Mouse (Mus musculus) embryonic stem cell, embryonic (primary cell): ENCODE results near the gene Timm29.

Experiments
- CTCF ChIA-PET, 4 experiments: fragments of 300-600 bp in 2 of 4; fragments of 350-600 bp in 2 of 4; sonication (Branson Sonifier 250); formaldehyde crosslinking; loops; one replicate each; lab custom pipeline; 2022; ENCODE audit warnings: inconsistent platforms in 2 of 4; lab: Charles Lee
- POLR2A ChIA-PET, 4 experiments: fragments of 300-600 bp in 2 of 4; fragments of 350-600 bp in 2 of 4; sonication (Branson Sonifier 250); formaldehyde crosslinking; loops; one replicate each; lab custom pipeline; 2022; ENCODE audit warnings: antibody characterized with exemption in 4 of 4, inconsistent platforms in 1 of 4; lab: Charles Lee

The Timm29 gene

GRCm38 (mm10) chr9:21593122-21593721 is 700 bp downstream of the Timm29 start:
- ChIA-PET POLR2A (interaction anchor here in 3 of 4 experiments (0.6 to 4.4 kb wide), 28 partner anchors 8 to 205 kb away, joined by 3 to 33 read pairs (median 4); partner anchors contain the start of genes Carm1 (in 2 of the 3), Ldlr (in 2 of the 3), Kank2 (in 1 of the 3) and Qtrt1 (in 1 of the 3)), CTCF (interaction anchor here in 2 of 4 experiments (1.0 to 3.5 kb wide), 4 partner anchors 9 to 236 kb away, joined by 3 to 17 read pairs (median 4); no protein-coding TSS in a partner anchor)

GRCm38 (mm10) chr9:21594350-21594749 is 1.8 kb downstream of the Timm29 start:
- ChIA-PET POLR2A (interaction anchor here in 3 of 4 experiments (0.6 to 4.4 kb wide), 7 partner anchors 7 to 48 kb away, joined by 3 to 33 read pairs (median 4); partner anchors contain the start of gene Carm1 (in 1 of the 3)), CTCF (interaction anchor here in 1 of 4 experiments (3.5 kb wide), 1 partner anchor 8 kb away, joined by 17 read pairs; no protein-coding TSS in a partner anchor)

DNA sequence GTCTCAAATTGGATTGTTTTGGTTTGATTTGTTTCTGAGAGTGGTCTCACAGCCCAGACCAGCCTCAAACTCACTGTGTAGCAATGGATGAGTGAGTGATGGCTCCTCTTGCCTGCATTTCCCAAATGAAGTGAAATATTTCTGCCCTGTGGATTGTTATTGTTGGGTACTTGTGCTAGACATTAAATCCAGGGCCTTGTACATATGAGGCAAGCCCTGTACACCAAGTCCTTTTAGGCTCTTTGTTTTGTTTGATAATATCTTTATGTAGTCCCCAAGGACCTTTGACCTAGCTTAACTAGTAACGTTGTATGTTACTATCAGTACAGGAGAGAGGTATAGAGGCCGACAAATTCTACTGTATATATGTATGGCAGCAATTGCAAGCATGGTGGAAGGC is 2.3 kb downstream of the Timm29 start:
- CTCF ChIA-PET, result interaction anchor here in 1 of 4 experiments (3.5 kb wide), 1 partner anchor 8 kb away, joined by 17 read pairs; no protein-coding TSS in a partner anchor
- POLR2A ChIA-PET, result interaction anchor here in 2 of 4 experiments (0.6 to 1.8 kb wide), 4 partner anchors 9 to 22 kb away, joined by 3 to 4 read pairs (median 3); no protein-coding TSS in a partner anchor

DNA sequence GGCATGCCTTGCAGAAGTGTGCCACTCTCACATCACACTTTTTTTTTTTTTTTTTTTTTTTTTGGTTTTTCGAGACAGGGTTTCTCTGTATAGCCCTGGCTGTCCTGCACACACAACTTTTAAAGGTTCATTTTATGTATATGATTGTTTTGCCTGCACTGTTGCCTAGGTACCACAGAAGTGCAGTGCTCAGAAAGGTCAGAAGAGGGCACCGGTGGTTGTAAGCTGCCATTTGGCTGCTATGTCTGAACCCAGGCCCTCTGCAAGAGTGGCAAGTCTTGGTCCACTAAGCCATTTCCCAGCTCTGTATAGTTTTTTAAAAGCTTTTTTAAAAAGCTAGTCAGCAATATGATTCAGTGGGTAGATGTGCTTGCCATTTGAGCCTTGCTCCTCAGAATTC is 5.7 kb downstream of the Timm29 start:
- ChIA-PET POLR2A (interaction anchor here in 2 of 4 experiments (0.6 to 2.3 kb wide), 18 partner anchors 8 to 363 kb away, joined by 3 to 9 read pairs (median 3); partner anchors contain the start of genes Ldlr (in 1 of the 2) and Spc24 (in 1 of the 2)), CTCF (interaction anchor here in 3 of 4 experiments (0.7 to 2.7 kb wide), 13 partner anchors 18 to 457 kb away, joined by 3 to 12 read pairs (median 4); partner anchors contain the start of genes Carm1 (in 1 of the 3) and Rab3d (in 1 of the 3))

DNA sequence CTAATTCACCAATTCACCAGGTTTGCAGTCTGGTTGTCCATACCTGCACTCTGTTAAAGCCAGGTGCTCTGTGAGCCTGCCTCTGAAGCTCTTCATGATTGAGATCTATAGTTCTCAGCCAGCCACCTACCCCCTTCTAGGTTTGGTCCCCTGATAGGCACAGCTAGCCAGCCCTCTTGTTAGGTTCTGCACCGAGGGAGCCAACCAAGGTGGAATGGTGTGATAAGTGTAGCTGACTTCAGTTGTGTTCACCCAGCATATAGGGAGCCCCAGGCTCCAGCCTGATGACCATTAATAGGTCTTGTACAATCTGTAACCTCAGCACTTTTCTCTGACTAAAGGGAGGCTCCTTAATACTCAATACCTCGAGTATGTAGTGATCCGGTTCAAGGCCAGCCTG is 7.7 kb downstream of the Timm29 start:
- CTCF ChIA-PET, result interaction anchor here in 3 of 4 experiments (0.6 to 2.7 kb wide), 5 partner anchors 10 to 380 kb away, joined by 3 to 12 read pairs (median 3); partner anchors contain the start of gene Carm1 (in 1 of the 3)
- POLR2A ChIA-PET, result interaction anchor here (0.6 to 8.7 kb wide), 11 partner anchors 8 to 281 kb away, joined by 3 to 71 read pairs (median 4); partner anchors contain the start of genes Ldlr (in 1 of the 4), Smarca4 (in 1 of the 4), Spc24 (in 1 of the 4) and Timm29 (in 1 of the 4)

GRCm38 (mm10) chr9:21601073-21601472 is 8.6 kb downstream of the Timm29 start:
- CTCF ChIA-PET, result interaction anchor here (0.5 to 2.7 kb wide), 31 partner anchors 13 to 700 kb away, joined by 3 to 18 read pairs (median 4); partner anchors contain the start of genes Carm1 (in 1 of the 4), Ccdc159 (in 1 of the 4), Kank2 (in 1 of the 4) and Smarca4 (in 1 of the 4)
- POLR2A ChIA-PET, result interaction anchor here in 3 of 4 experiments (0.6 to 8.7 kb wide), 21 partner anchors 8 to 354 kb away, joined by 3 to 71 read pairs (median 4); partner anchors contain the start of genes Timm29 (in 3 of the 3), Yipf2 (in 3 of the 3), Carm1 (in 1 of the 3) and Kank2 (in 1 of the 3)

GRCm38 (mm10) chr9:21601722-21602399 is 9.3 kb downstream of the Timm29 start:
- POLR2A ChIA-PET, result interaction anchor here in 3 of 4 experiments (0.5 to 8.7 kb wide), 34 partner anchors 9 to 789 kb away, joined by 3 to 71 read pairs (median 4); partner anchors contain the start of genes Timm29 (in 3 of the 3), Yipf2 (in 3 of the 3), Smarca4 (in 2 of the 3) and Carm1 (in 1 of the 3)

GRCm38 (mm10) chr9:21604119-21604518 is 11.6 kb downstream of the Timm29 start:
- ChIA-PET POLR2A (interaction anchor here in 2 of 4 experiments (0.7 to 8.7 kb wide), 10 partner anchors 11 to 132 kb away, joined by 3 to 71 read pairs (median 4); partner anchors contain the start of gene Smarca4 (in 2 of the 2)), CTCF (interaction anchor here in 1 of 4 experiments (0.9 to 2.7 kb wide), 2 partner anchors 8 to 22 kb away, joined by 4 to 11 read pairs; no protein-coding TSS in a partner anchor)

More at GRCm38 (mm10) chr9:21601722-21602399, 9.3 kb downstream of the Timm29 start:
- CTCF ChIA-PET, result interaction anchor here (0.5 to 2.7 kb wide), 63 partner anchors 9 to 700 kb away, joined by 3 to 18 read pairs (median 4); partner anchors contain the start of genes Timm29 (in 2 of the 4), Yipf2 (in 2 of the 4), Carm1 (in 1 of the 4) and Ccdc159 (in 1 of the 4)

DNA sequence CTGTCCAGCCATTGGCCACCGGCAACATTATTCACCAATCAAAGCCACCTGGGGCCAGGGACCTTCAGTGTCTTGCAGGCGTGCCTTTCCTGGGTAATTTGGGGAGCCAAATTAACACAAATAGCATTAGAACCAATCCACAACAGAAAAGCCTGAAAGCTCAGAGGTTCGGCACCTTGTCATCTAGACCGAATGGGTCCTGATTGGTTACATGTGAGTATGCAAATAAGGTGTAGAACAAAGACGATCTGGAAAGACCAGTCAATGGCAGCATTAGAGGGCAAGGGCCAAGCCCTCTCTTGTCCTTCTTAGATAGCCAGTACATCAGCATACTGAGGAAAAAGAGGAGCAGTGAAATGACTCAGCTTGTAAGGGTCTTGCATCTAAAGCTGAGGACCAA is 13.3 kb downstream of the Timm29 start:
- POLR2A ChIA-PET, result interaction anchor here (0.5 to 8.7 kb wide), 28 partner anchors 7 to 616 kb away, joined by 3 to 71 read pairs (median 3); partner anchors contain the start of genes Kank2 (in 2 of the 4), Ldlr (in 2 of the 4), Smarca4 (in 2 of the 4) and Timm29 (in 2 of the 4)

DNA sequence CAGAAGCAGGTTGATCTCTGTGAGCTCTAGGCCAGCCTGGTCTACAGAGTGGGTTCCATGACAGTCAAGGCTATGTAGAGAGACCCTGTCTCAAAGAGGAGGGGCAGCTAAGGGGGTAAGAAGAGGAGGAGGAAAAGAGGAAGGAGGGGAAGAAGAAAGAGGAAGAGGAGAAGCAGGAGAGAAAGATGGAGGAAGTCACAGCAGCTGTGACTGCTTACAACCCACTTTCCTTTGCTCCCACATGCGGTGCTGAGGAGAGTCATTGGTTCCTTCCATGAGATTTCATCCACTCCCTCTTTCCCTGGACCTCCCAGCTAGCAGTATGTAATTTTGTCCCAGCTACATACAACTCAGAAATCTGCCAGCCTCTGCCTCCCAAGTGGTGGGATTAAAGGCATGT is 14.1 kb downstream of the Timm29 start:
- CTCF ChIA-PET, result no interaction called here
- POLR2A ChIA-PET, result interaction anchor here in 3 of 4 experiments (0.7 to 8.7 kb wide), 14 partner anchors 8 to 192 kb away, joined by 3 to 71 read pairs (median 4); partner anchors contain the start of genes Smarca4 (in 2 of the 3), Carm1 (in 1 of the 3), Kank2 (in 1 of the 3) and Ldlr (in 1 of the 3)

More for the DNA sequence above, 13.3 kb downstream of the Timm29 start:
- CTCF ChIA-PET, result interaction anchor here in 1 of 4 experiments (0.9 kb wide), 1 partner anchor 17 kb away, joined by 3 read pairs; no protein-coding TSS in a partner anchor

- ChIA-PET POLR2A (interaction anchor here in 1 of 4 experiments (0.9 to 2.9 kb wide), 6 partner anchors 7 to 154 kb away, joined by 3 to 14 read pairs (median 5); partner anchors contain the start of gene Ldlr), CTCF (interaction anchor here in 1 of 4 experiments (0.6 to 1.0 kb wide), 2 partner anchors 9 to 17 kb away, joined by 3 to 5 read pairs; no protein-coding TSS in a partner anchor)
These were observed 17.3 kb downstream of the Timm29 start for GRCm38 (mm10) chr9:21609861-21610260.

DNA sequence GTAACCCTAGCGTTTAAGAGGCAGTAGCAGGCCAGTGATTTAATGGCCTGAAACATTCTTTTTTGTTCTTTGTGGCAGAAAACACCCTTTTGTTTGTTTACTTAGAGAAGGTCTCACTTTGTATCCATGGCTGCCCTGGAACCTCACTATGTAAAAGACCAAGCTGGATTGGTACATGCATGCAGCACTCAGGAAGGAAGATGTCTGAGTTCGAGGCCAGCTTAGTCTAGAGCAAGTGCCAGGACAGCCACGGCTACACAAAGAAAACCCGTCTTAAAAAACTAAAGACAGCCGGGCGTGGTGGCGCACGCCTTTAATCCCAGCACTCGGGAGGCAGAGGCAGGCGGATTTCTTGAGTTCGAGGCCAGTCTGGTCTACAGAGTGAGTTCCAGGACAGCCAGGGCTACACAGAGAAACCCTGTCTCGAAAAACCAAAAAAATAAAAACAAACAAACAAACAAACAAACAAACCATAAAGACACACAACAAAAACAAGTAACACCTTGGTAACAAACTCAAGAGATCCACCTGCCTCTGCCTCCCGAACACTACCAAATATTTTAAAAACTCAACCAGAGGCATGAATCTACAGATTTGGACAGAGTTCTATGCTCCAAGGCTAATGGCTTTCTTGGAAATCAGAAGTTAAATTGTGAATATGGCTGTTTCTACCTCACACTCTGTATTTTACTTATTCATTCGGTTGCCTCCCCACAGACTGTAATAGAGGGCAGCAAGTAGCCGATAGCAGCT is 22.5 kb downstream of the Timm29 start:
- POLR2A ChIA-PET, result interaction anchor here in 3 of 4 experiments (0.6 to 5.6 kb wide), 34 partner anchors 9 to 324 kb away, joined by 3 to 71 read pairs (median 4); partner anchors contain the start of genes Ldlr (in 3 of the 3), Spc24 (in 2 of the 3), Cdkn2d (in 1 of the 3) and Timm29 (in 1 of the 3)
- CTCF ChIA-PET, result interaction anchor here in 2 of 4 experiments (0.6 to 1.6 kb wide), 4 partner anchors 12 to 18 kb away, joined by 3 to 14 read pairs (median 5); no protein-coding TSS in a partner anchor

GRCm38 (mm10) chr9:21615617-21616231 is 23.2 kb downstream of the Timm29 start, which contains the start of gene Smarca4:
Gene Smarca4 (plus strand): TSS chr9:21616169.
- POLR2A ChIA-PET, result interaction anchor here in 3 of 4 experiments (0.6 to 5.6 kb wide), 30 partner anchors 9 to 325 kb away, joined by 3 to 71 read pairs (median 5); partner anchors contain the start of genes Ldlr (in 2 of the 3), Spc24 (in 2 of the 3), Ccdc159 (in 1 of the 3) and Cdkn2d (in 1 of the 3)

GRCm38 (mm10) chr9:21616232-21616781 is 23.8 kb downstream of the Timm29 start:
- ChIA-PET CTCF (interaction anchor here in 3 of 4 experiments (0.5 to 1.3 kb wide), 4 partner anchors 14 to 479 kb away, joined by 3 to 6 read pairs (median 4); no protein-coding TSS in a partner anchor), POLR2A (interaction anchor here in 3 of 4 experiments (0.7 to 5.6 kb wide), 29 partner anchors 9 to 392 kb away, joined by 3 to 71 read pairs (median 4); partner anchors contain the start of genes Ldlr (in 3 of the 3), Spc24 (in 2 of the 3), Carm1 (in 1 of the 3) and Ccdc159 (in 1 of the 3))

More at GRCm38 (mm10) chr9:21615617-21616231, 23.2 kb downstream of the Timm29 start, which contains the start of gene Smarca4:
- CTCF ChIA-PET, result interaction anchor here in 2 of 4 experiments (1.3 to 1.6 kb wide), 2 partner anchors 13 to 14 kb away, joined by 3 to 14 read pairs; no protein-coding TSS in a partner anchor
